Mouse (Mus musculus): ENCODE data around the gene Gm17606.

The Gm17606 gene

GRCm38 (mm10) chr14:54628103-54628502 is 12.6 kb upstream of the Gm17606 start:
- no peak for DNase-seq (ENCODE audit: low read depth)

GRCm38 (mm10) chr14:54629797-54630196 is 11.0 kb upstream of the Gm17606 start:
- no peak for DNase-seq (ENCODE audit: low read depth)

GRCm38 (mm10) chr14:54630583-54631239 is 10.0 kb upstream of the Gm17606 start:
- DNase-seq (ENCODE audit: low read depth), result no peak

- no peak for DNase-seq (ENCODE audit: low read depth)
These were observed 9.5 kb upstream of the Gm17606 start for GRCm38 (mm10) chr14:54631240-54631599.

- no peak for DNase-seq (ENCODE audit: low read depth)
These were observed 8.5 kb upstream of the Gm17606 start for GRCm38 (mm10) chr14:54632252-54632651.

GRCm38 (mm10) chr14:54634182-54634581 is 6.6 kb upstream of the Gm17606 start:
- DNase-seq (ENCODE audit: low read depth), result no peak

- DNase-seq (ENCODE audit: low read depth), result no peak
These were observed 3.8 kb upstream of the Gm17606 start for GRCm38 (mm10) chr14:54636954-54637353.

GRCm38 (mm10) chr14:54638210-54638609 is 2.5 kb upstream of the Gm17606 start:
- DNase-seq (ENCODE audit: low read depth), result no peak

GRCm38 (mm10) chr14:54640121-54640520 is 631 bp upstream of the Gm17606 start:
- DNase-seq (ENCODE audit: low read depth), result no peak

- peak; percentile 92 for DNase-seq (ENCODE audit: low read depth)
These were observed 685 bp downstream of the Gm17606 start, which contains the start of gene Cdh24 for GRCm38 (mm10) chr14:54641305-54641969. Cdh24 (minus strand) TSS chr14:54641364.

GRCm38 (mm10) chr14:54642224-54642944 is 1.6 kb downstream of the Gm17606 start:
- no peak for DNase-seq (ENCODE audit: low read depth)

GRCm38 (mm10) chr14:54643011-54643410 is 2.3 kb downstream of the Gm17606 start:
- no peak for DNase-seq (ENCODE audit: low read depth)

- DNase-seq (ENCODE audit: low read depth), result no peak
These were observed 3.5 kb downstream of the Gm17606 start for GRCm38 (mm10) chr14:54644294-54644693.

- no peak for DNase-seq (ENCODE audit: low read depth)
These were observed 5.7 kb downstream of the Gm17606 start for GRCm38 (mm10) chr14:54646455-54646854.

GRCm38 (mm10) chr14:54646898-54647636 is 6.3 kb downstream of the Gm17606 start:
- no peak for DNase-seq (ENCODE audit: low read depth)

- DNase-seq (ENCODE audit: low read depth), result no peak
These were observed 7.1 kb downstream of the Gm17606 start for GRCm38 (mm10) chr14:54647900-54648299.

GRCm38 (mm10) chr14:54650621-54651454 is 10.1 kb downstream of the Gm17606 start:
- peak; percentile 96 for DNase-seq (ENCODE audit: low read depth)

GRCm38 (mm10) chr14:54651556-54651955 is 10.8 kb downstream of the Gm17606 start:
- no peak for DNase-seq (ENCODE audit: low read depth)

GRCm38 (mm10) chr14:54652787-54653186 is 12.0 kb downstream of the Gm17606 start:
- no peak for DNase-seq (ENCODE audit: low read depth)

- DNase-seq (ENCODE audit: low read depth), result peak; percentile 76
These were observed 12.7 kb downstream of the Gm17606 start for GRCm38 (mm10) chr14:54653496-54653895.

GRCm38 (mm10) chr14:54660009-54660408 is 19.3 kb downstream of the Gm17606 start:
- peak; percentile 73 for DNase-seq (ENCODE audit: low read depth)
